Mouse (Mus musculus): Measurements from ENCODE around the gene Unc5cl. TPM values are rescaled to one million over a fixed set of nuclear protein-coding genes. Genes with fewer than 3 reads are reported as not detected.

The Unc5cl gene
- total RNA-seq, 2 experiments from 2014 or later, result 0.24 TPM; not detected in 1

- intact Hi-C loops (cut with DNase I), result no loop called here
- no peak for DNase-seq
Observed at GRCm38 (mm10) chr17:48583401-48583800, 128.7 kb downstream of the Unc5cl start.

GRCm38 (mm10) chr17:48585902-48586359, 131.2 kb downstream of the Unc5cl start:
- DNase-seq, result no peak
- intact Hi-C loops (cut with DNase I), result no loop called here

GRCm38 (mm10) chr17:48588674-48589073, 134.0 kb downstream of the Unc5cl start:
- no peak for DNase-seq
- intact Hi-C loops (cut with DNase I), result no loop called here

Other genes with a start within 250 kb of the Unc5cl start
- not detected for gene Trem1, start 222.1 kb upstream of the Unc5cl start, total RNA-seq (2021)
- gene Trem3, start 207.1 kb upstream of the Unc5cl start, total RNA-seq (2021), result not detected
- under 1 TPM in 1 of 2 experiments, not detected in 1; 0.19 TPM for gene Treml4, start 190.6 kb upstream of the Unc5cl start, total RNA-seq (2021)
- under 1 TPM; 0.58 to 0.62 TPM for gene Treml2, start 155.4 kb upstream of the Unc5cl start, total RNA-seq (2021)
- under 1 TPM; 0.17 to 0.41 TPM for gene B430306N03Rik, start 138.8 kb upstream of the Unc5cl start, total RNA-seq (2021)
- 1 to 10 TPM; 1.5 to 2.2 TPM for gene Trem2, start 108.5 kb upstream of the Unc5cl start, total RNA-seq (2021)
- under 1 TPM; 0.35 to 0.36 TPM for gene Treml1, start 95.0 kb upstream of the Unc5cl start, total RNA-seq (2021)
- 10 to 100 TPM; 15.3 to 20.6 TPM for gene Nfya, start 45.0 kb upstream of the Unc5cl start, total RNA-seq (2021)
- gene Oard1, start 44.9 kb upstream of the Unc5cl start, total RNA-seq (2021), result 10 to 100 TPM; 15.8 to 16.3 TPM
- gene Apobec2, start 22.0 kb upstream of the Unc5cl start, total RNA-seq (2021), result 100 to 1,000 TPM; 236 to 256 TPM
- gene Tspo2, start 3.4 kb upstream of the Unc5cl start, total RNA-seq (2021), result under 1 TPM; 0.27 to 0.64 TPM